Mouse (Mus musculus) heart, embryonic 12.5 days (tissue): ENCODE data around the gene Aldh3b1. TPM values are rescaled to one million over a fixed set of nuclear protein-coding genes. Genes with fewer than 3 reads are reported as not detected.

Source experiments
- ATAC-seq: fragments of 200-750 bp; cut with Nextera tagmentation; 2 replicates; pipeline ENCODE4 v1.8.0; 2017; ENCODE audit warnings: moderate TSS enrichment, moderate library complexity; ENCODE audit not compliant: insufficient number of reproducible peaks, low FRiP score
- H3K27ac ChIP-seq: fragments of 300-500 bp; sonication (generic); 2 replicates; pipeline ENCODE4 v1.5.1; 2016; ENCODE audit warnings: mild to moderate bottlenecking, moderate library complexity; ENCODE audit not compliant: poor library complexity, severe bottlenecking
- H3K27me3 ChIP-seq: fragments of 300-500 bp; sonication (generic); replicated peaks from 2 replicates; pipeline ENCODE4 v1.6.1; 2016; ENCODE audit warnings: mild to moderate bottlenecking, moderate library complexity
- H3K36me3 ChIP-seq: fragments of 300-500 bp; sonication (generic); 2 replicates; pipeline ENCODE4 v1.6.1; 2016; ENCODE audit warnings: mild to moderate bottlenecking, moderate library complexity
- H3K4me1 ChIP-seq: fragments of 300-500 bp; sonication (generic); replicated peaks from 2 replicates; pipeline ENCODE4 v1.6.1; 2016; ENCODE audit warnings: mild to moderate bottlenecking
- H3K4me2 ChIP-seq: fragments of 300-500 bp; sonication (generic); 2 replicates; pipeline ENCODE4 v1.6.1; 2016; ENCODE audit warnings: mild to moderate bottlenecking, moderate library complexity
- H3K4me3 ChIP-seq: fragments of 300-500 bp; sonication (generic); 2 replicates; pipeline ENCODE4 v1.5.1; 2016; ENCODE audit warnings: mild to moderate bottlenecking
- H3K9ac ChIP-seq: fragments of 300-500 bp; sonication (generic); 2 replicates; pipeline ENCODE4 v1.6.1; 2016; ENCODE audit warnings: mild to moderate bottlenecking, moderate library complexity
- H3K9me3 ChIP-seq: fragments of 300-500 bp; sonication (generic); replicated peaks from 2 replicates; pipeline ENCODE4 v1.6.1; 2016; ENCODE audit warnings: mild to moderate bottlenecking, moderate library complexity
- WGBS: fragments of 180-500 bp; shearing (Covaris S2); methylation state at CpG from one replicate; pipeline ENCODE4 v1.1.7; 2016; 5-methylcytosine and 5-hydroxymethylcytosine counted together
- polyA plus RNA-seq: library from polyadenylated mRNA; unstranded; fragments of >200 nt; fragmentation: Nextera tagmentation; extraction: Ambion mirVana; gene quantifications from 2 replicates; pipeline ENCODE4 v1.2.1, GENCODE M21; 2016

Gene Aldh3b1
- polyA plus RNA-seq, 1 experiment from 2014 or later = 2.3 TPM

- Histone ChIP-seq H3K4me3 (no peak overlapping the region), H3K36me3 (no peaks in the 10 kb centered on the region), H3K27me3 (no peaks in the 10 kb centered on the region), H3K9me3 (no peaks in the 10 kb centered on the region), H3K9ac (no peak overlapping the region), H3K4me1 (peaks cover 29% of the 10 kb centered on the region), H3K4me2 (no peak overlapping the region), H3K27ac (no peak overlapping the region)
- WGBS = 83% methylated on average over 6 of the region's 6 CpGs
- no peak for ATAC-seq
Measured at GRCm38 (mm10) chr19:3925859-3926258, 3.7 kb downstream of the Aldh3b1 start.

- Histone ChIP-seq H3K4me3 (no peak overlapping the region), H3K4me2 (no peak overlapping the region), H3K36me3 (no peaks in the 10 kb centered on the region), H3K27ac (no peak overlapping the region), H3K27me3 (no peaks in the 10 kb centered on the region), H3K9ac (no peak overlapping the region), H3K9me3 (no peaks in the 10 kb centered on the region), H3K4me1 (peaks cover 19% of the 10 kb centered on the region)
- WGBS = 81% methylated on average over 7 of the region's 7 CpGs
- ATAC-seq = no peak
Measured at GRCm38 (mm10) chr19:3924868-3925267, 4.7 kb downstream of the Aldh3b1 start.

GRCm38 (mm10) chr19:3924190-3924589 lies 5.4 kb downstream of the Aldh3b1 start:
- ATAC-seq = no peak

GRCm38 (mm10) chr19:3923586-3923985 lies 6.0 kb downstream of the Aldh3b1 start:
- WGBS = 58% methylated on average over 13 of the region's 13 CpGs
- no peak overlapping the region for H3K27ac ChIP-seq
- no peaks in the 10 kb centered on the region for H3K36me3 ChIP-seq
- no peak for ATAC-seq
- peaks cover 14% of the 10 kb centered on the region; the same call in 1 of the 2 replicates for H3K4me1 ChIP-seq
- no peak overlapping the region for H3K4me3 ChIP-seq
- no peak overlapping the region for H3K9ac ChIP-seq
- no peaks in the 10 kb centered on the region for H3K27me3 ChIP-seq
- H3K9me3 ChIP-seq = no peaks in the 10 kb centered on the region
- H3K4me2 ChIP-seq = no peak overlapping the region

More at GRCm38 (mm10) chr19:3924190-3924589, 5.4 kb downstream of the Aldh3b1 start:
- H3K36me3 ChIP-seq = no peaks in the 10 kb centered on the region
- no peaks in the 10 kb centered on the region for H3K27me3 ChIP-seq
- no peak overlapping the region for H3K4me3 ChIP-seq
- no peaks in the 10 kb centered on the region for H3K9me3 ChIP-seq
- H3K27ac ChIP-seq = no peak overlapping the region
- no peak overlapping the region for H3K4me2 ChIP-seq
- peaks cover 19% of the 10 kb centered on the region; the same call in 1 of the 2 replicates for H3K4me1 ChIP-seq
- 67% methylated on average over 8 of the region's 8 CpGs for WGBS
- no peak overlapping the region for H3K9ac ChIP-seq

GRCm38 (mm10) chr19:3922661-3923371 lies 6.8 kb downstream of the Aldh3b1 start:
- H3K27ac ChIP-seq = no peak overlapping the region
- H3K4me1 ChIP-seq = peaks cover 14% of the 10 kb centered on the region; the same call in 1 of the 2 replicates
- H3K9me3 ChIP-seq = no peaks in the 10 kb centered on the region
- no peaks in the 10 kb centered on the region for H3K27me3 ChIP-seq
- H3K4me3 ChIP-seq = no peak overlapping the region
- no peak overlapping the region for H3K4me2 ChIP-seq
- H3K9ac ChIP-seq = no peak overlapping the region
- no peak for ATAC-seq
- 54% methylated on average over 10 of the region's 10 CpGs for WGBS
- H3K36me3 ChIP-seq = no peaks in the 10 kb centered on the region

- Histone ChIP-seq H3K4me2 (no peak overlapping the region), H3K27me3 (no peaks in the 10 kb centered on the region), H3K36me3 (no peaks in the 10 kb centered on the region), H3K4me3 (no peak overlapping the region), H3K27ac (no peak overlapping the region), H3K9ac (no peak overlapping the region), H3K4me1 (peaks cover 12% of the 10 kb centered on the region; the same call in 1 of the 2 replicates), H3K9me3 (no peaks in the 10 kb centered on the region)
- no peak for ATAC-seq
Measured at GRCm38 (mm10) chr19:3919928-3920327, 9.7 kb downstream of the Aldh3b1 start.

GRCm38 (mm10) chr19:3916727-3917126 lies 12.9 kb downstream of the Aldh3b1 start:
- no peak for ATAC-seq
- Histone ChIP-seq H3K4me1 (peaks cover 17% of the 10 kb centered on the region), H3K4me2 (no peak overlapping the region), H3K36me3 (no peaks in the 10 kb centered on the region), H3K9ac (no peak overlapping the region), H3K27me3 (no peaks in the 10 kb centered on the region), H3K27ac (no peak overlapping the region), H3K9me3 (no peaks in the 10 kb centered on the region), H3K4me3 (no peak overlapping the region)
- WGBS = 75% methylated on average over 11 of the region's 11 CpGs

- peaks cover 16% of the 10 kb centered on the region for H3K36me3 ChIP-seq
- H3K4me3 ChIP-seq = no peak overlapping the region
- WGBS = 84% methylated on average over 5 of the region's 5 CpGs
- H3K27me3 ChIP-seq = no peaks in the 10 kb centered on the region
- no peaks in the 10 kb centered on the region for H3K9me3 ChIP-seq
- no peak overlapping the region for H3K9ac ChIP-seq
- H3K4me2 ChIP-seq = no peak overlapping the region
- H3K4me1 ChIP-seq = peaks cover 19% of the 10 kb centered on the region
- no peak for ATAC-seq
- no peak overlapping the region for H3K27ac ChIP-seq
Measured at GRCm38 (mm10) chr19:3914535-3914934, 15.1 kb downstream of the Aldh3b1 start.

GRCm38 (mm10) chr19:3913692-3914091 lies 15.9 kb downstream of the Aldh3b1 start:
- ATAC-seq = no peak
- Histone ChIP-seq H3K9ac (peak overlapping the region; percentile 60), H3K36me3 (peaks cover 25% of the 10 kb centered on the region), H3K4me2 (peak overlapping the region; percentile 77), H3K4me3 (peak overlapping the region; percentile 63), H3K4me1 (peaks cover 15% of the 10 kb centered on the region), H3K9me3 (no peaks in the 10 kb centered on the region), H3K27ac (no peak overlapping the region), H3K27me3 (no peaks in the 10 kb centered on the region)
- WGBS = 84% methylated on average over 8 of the region's 8 CpGs

- H3K4me2 ChIP-seq = peak within 1 kb of the TSS; percentile 77
- ATAC-seq = peak; percentile 98
- H3K4me1 ChIP-seq = peaks cover 20% of the 10 kb centered on the region
- no peaks in the 10 kb centered on the region for H3K27me3 ChIP-seq
- peak within 1 kb of the TSS; percentile 86 for H3K27ac ChIP-seq
- peak within 1 kb of the TSS; percentile 74 for H3K9ac ChIP-seq
- peak within 1 kb of the TSS; percentile 63 for H3K4me3 ChIP-seq
- H3K9me3 ChIP-seq = no peaks in the 10 kb centered on the region
- peaks cover 35% of the 10 kb centered on the region for H3K36me3 ChIP-seq
- WGBS = under 1% methylated on average over 43 of the region's 43 CpGs
Measured at GRCm38 (mm10) chr19:3912337-3913204, 17.0 kb downstream of the Aldh3b1 start, which contains the start of gene Ndufs8. Gene Ndufs8 (minus strand): TSS chr19:3912774.

- Histone ChIP-seq H3K36me3 (peaks cover 35% of the 10 kb centered on the region), H3K27ac (no peak overlapping the region), H3K4me1 (peaks cover 40% of the 10 kb centered on the region), H3K9ac (no peak overlapping the region), H3K9me3 (no peaks in the 10 kb centered on the region), H3K27me3 (no peaks in the 10 kb centered on the region), H3K4me2 (no peak overlapping the region), H3K4me3 (no peak overlapping the region)
- WGBS = 82% methylated on average over 5 of the region's 5 CpGs
- ATAC-seq = no peak
Measured at GRCm38 (mm10) chr19:3910206-3910605, 19.4 kb downstream of the Aldh3b1 start.
